Mouse (Mus musculus) adrenal gland, adult 8-10 months (tissue): ENCODE measurements around the gene Sh3bp5. TPM values are rescaled to one million over a fixed set of nuclear protein-coding genes. Genes with fewer than 3 reads are reported as not detected.

ENCODE experiments used
- DNase-seq: peaks from one replicate; pipeline ENCODE4 v3.0.0; 2022
- total RNA-seq, 4 experiments: library from RNA; stranded (reverse); gene quantifications; 2 replicates each; pipeline ENCODE4 v1.2.4; 2022

Gene Sh3bp5
- total RNA-seq, 4 experiments from 2014 or later: 112 to 172 (median 115) TPM

GRCm38 (mm10) chr14:31433126-31433525, 2.8 kb downstream of the Sh3bp5 start:
- DNase-seq: no peak

GRCm38 (mm10) chr14:31432424-31432823, 3.5 kb downstream of the Sh3bp5 start:
- DNase-seq: no peak

GRCm38 (mm10) chr14:31431789-31432330, 4.0 kb downstream of the Sh3bp5 start:
- DNase-seq: no peak

GRCm38 (mm10) chr14:31429004-31429395, 6.9 kb downstream of the Sh3bp5 start:
- DNase-seq: no peak

- no peak for DNase-seq
These were observed 7.5 kb downstream of the Sh3bp5 start for GRCm38 (mm10) chr14:31428211-31429003.

- no peak for DNase-seq
These were observed 12.7 kb downstream of the Sh3bp5 start for GRCm38 (mm10) chr14:31422961-31423791.

- no peak for DNase-seq
These were observed 13.5 kb downstream of the Sh3bp5 start for GRCm38 (mm10) chr14:31422395-31422794.

GRCm38 (mm10) chr14:31421509-31422295, 14.2 kb downstream of the Sh3bp5 start:
- DNase-seq: no peak

- no peak for DNase-seq
These were observed 14.9 kb downstream of the Sh3bp5 start for GRCm38 (mm10) chr14:31420985-31421384.

- DNase-seq: no peak
These were observed 15.3 kb downstream of the Sh3bp5 start for GRCm38 (mm10) chr14:31420562-31420961.

GRCm38 (mm10) chr14:31420135-31420534, 15.7 kb downstream of the Sh3bp5 start:
- DNase-seq: no peak

- DNase-seq: no peak
These were observed 16.6 kb downstream of the Sh3bp5 start for GRCm38 (mm10) chr14:31419279-31419678.

GRCm38 (mm10) chr14:31416835-31417549, 18.9 kb downstream of the Sh3bp5 start:
- DNase-seq: no peak

GRCm38 (mm10) chr14:31416411-31416810, 19.5 kb downstream of the Sh3bp5 start:
- no peak for DNase-seq

GRCm38 (mm10) chr14:31414967-31415376, 20.9 kb downstream of the Sh3bp5 start:
- no peak for DNase-seq

GRCm38 (mm10) chr14:31414235-31414966, 21.5 kb downstream of the Sh3bp5 start:
- no peak for DNase-seq

GRCm38 (mm10) chr14:31413475-31414086, 22.3 kb downstream of the Sh3bp5 start:
- no peak for DNase-seq

GRCm38 (mm10) chr14:31412651-31413056, 23.2 kb downstream of the Sh3bp5 start:
- no peak for DNase-seq

- DNase-seq: no peak
These were observed 25.1 kb downstream of the Sh3bp5 start for GRCm38 (mm10) chr14:31410737-31411136.

GRCm38 (mm10) chr14:31410123-31410724, 25.7 kb downstream of the Sh3bp5 start:
- no peak for DNase-seq
